Mouse (Mus musculus): ENCODE measurements around the gene Hivep3.

DNA sequence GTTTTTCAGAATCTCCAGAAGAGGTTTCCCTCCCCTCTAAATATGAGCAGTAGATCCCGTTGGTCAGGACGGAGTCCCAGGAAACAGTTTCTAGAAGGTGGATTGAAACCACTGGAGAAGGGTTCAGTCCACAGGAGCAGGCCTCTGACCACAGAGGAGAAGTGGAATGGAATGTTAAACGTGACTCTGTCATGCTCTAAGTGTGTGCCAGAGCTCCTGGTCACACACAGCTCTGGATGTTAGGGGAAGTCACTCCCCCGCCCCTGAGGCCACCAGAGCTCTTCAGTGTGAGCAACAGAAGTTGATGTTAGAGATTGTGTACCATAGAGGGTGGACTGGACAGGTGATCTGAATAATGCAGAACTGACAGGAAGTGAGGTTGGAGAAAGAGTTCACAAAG, 258.2 kb downstream of the Hivep3 start:
- TF ChIP-seq CTCF (IDR thresholded peaks at IDR 0.05; ENCODE audit: insufficient read depth, low read length), result no peak
- TF ChIP-seq POLR2A (IDR thresholded peaks at IDR 0.05; ENCODE audit: borderline replicate concordance, extremely low read depth, low read depth, low read length), result no peak

Data from lung, adult 2 months (tissue).